Mouse (Mus musculus): Measurements from ENCODE around the gene Tbc1d10c.

- TF ChIP-seq CTCF (IDR thresholded peaks at IDR 0.05; ENCODE audit: low read depth) = no peak
- TF ChIP-seq EP300 (optimal IDR thresholded peaks at IDR 0.05) = no peak
Observed at GRCm38 (mm10) chr19:4218293-4218692, 27.2 kb upstream of the Tbc1d10c start.
